Comparison of ENCODE assay signal across 14 mouse cellular contexts in genomic region chr4:124130946-124131345, GRCm38 (mm10).
A peak's percentile ranks its signal among the peaks of the same experiment; 100 is the strongest.
DNase-seq lines count a peak whose midpoint lies in the region; ATAC-seq and TF ChIP-seq lines count a peak whose summit lies in the region.
"Had no signal": no experiment of that assay in that cellular context is flagged by ENCODE, and none has a peak within 500 bp of the region (broad histone marks: within the 10 kb centered on the region; RNA-seq: fewer than 3 reads in every experiment).

No protein-coding gene starts in this region.

- dilution Hi-C loops in CH12.LX (cut with MboI; ENCODE audit: extremely low pct_ligation_motif_present, extremely low pct_unique_long_range_greater_than_20kb, low sequenced_read_pairs) = no loop called here

- intact Hi-C loops in left cerebral cortex, adult 2 months (cut with DNase I) = no loop called here

- H3K36me3 ChIP-seq in CH12.LX (replicated peaks in 1 of 2; ENCODE audit: control insufficient read depth in 1 of 2, insufficient read depth in 1 of 2, low read length in 1 of 2) = no peaks in the 10 kb centered on the region
- H3K36me3 ChIP-seq: liver, embryonic 15.5 days had no signal

- H3K79me2 ChIP-seq in CH12.LX (replicated peaks; ENCODE audit: control insufficient read depth, extremely low read depth, insufficient read depth, poor library complexity, severe bottlenecking) = no peaks in the 10 kb centered on the region

- no peak overlapping the region for H3K9ac ChIP-seq in CH12.LX (ENCODE audit: insufficient read depth, low read depth)
- H3K9ac ChIP-seq: liver, embryonic 15.5 days had no signal

- peaks cover 82% of the 10 kb centered on the region for H3K27me3 ChIP-seq in CH12.LX (replicated peaks)
- H3K27me3 ChIP-seq: liver, embryonic 15.5 days had no signal

- TF ChIP-seq POLR2A in CH12.LX (IDR thresholded peaks at IDR 0.05; ENCODE audit: low read depth, low read length) = no peak
- TF ChIP-seq POLR2A in bone marrow macrophage, adult 2 months (IDR thresholded peaks at IDR 0.05; ENCODE audit: borderline replicate concordance, low read depth, low read length) = no peak

- H3K9me3 ChIP-seq in CH12.LX (replicated peaks; ENCODE audit: low read length) = peaks cover 2% of the 10 kb centered on the region
- H3K9me3 ChIP-seq: liver, embryonic 15.5 days had no signal

- ATAC-seq in CD4-positive, CD25-positive, alpha-beta regulatory T cell, adult 4 months = no peak
- ATAC-seq: forebrain, embryonic 16.5 days had no signal

- no peak overlapping the region for H3K27ac ChIP-seq in left cerebral cortex, adult 2 months
- H3K27ac ChIP-seq in CH12.LX (ENCODE audit: insufficient read depth, low read depth) = no peak overlapping the region
- H3K27ac ChIP-seq in bone marrow macrophage, adult 2 months (ENCODE audit: insufficient read depth, low read depth, low read length) = no peak overlapping the region
- H3K27ac ChIP-seq: liver, embryonic 15.5 days had no signal

- H3K4me3 ChIP-seq in left cerebral cortex, adult 2 months = no peak overlapping the region
- H3K4me3 ChIP-seq in CH12.LX (replicated peaks in 1 of 3; ENCODE audit: low read depth in 2 of 3, low read length in 2 of 3, poor library complexity in 1 of 3) = no peak overlapping the region
- no peak overlapping the region for H3K4me3 ChIP-seq in bone marrow macrophage, adult 2 months (ENCODE audit: insufficient read depth, low read length)
- H3K4me3 ChIP-seq: liver, embryonic 15.5 days had no signal

- H3K4me2 ChIP-seq in CH12.LX (ENCODE audit: insufficient read depth, low read depth, poor library complexity, severe bottlenecking) = no peak overlapping the region
- H3K4me2 ChIP-seq: liver, embryonic 15.5 days had no signal

- TF ChIP-seq RAD21 in CH12.LX (IDR thresholded peaks at IDR 0.05; ENCODE audit: low read depth, low read length) = peak; percentile 14

- DNase-seq in CD4-positive, CD25-positive, alpha-beta regulatory T cell, adult 2 months (ENCODE audit: low read depth, low spot score) = peak; percentile 14
- no peak for DNase-seq in left cerebral cortex, adult 2 months (ENCODE audit: extremely low spot score in 1 of 2, low spot score in 2 of 2)
- no peak for DNase-seq in left cerebral cortex, adult 11 months (ENCODE audit: low spot score)
- DNase-seq in CH12.LX (ENCODE audit: extremely low read depth) = no peak
- DNase-seq in right cerebral cortex, postnatal 14 days = no peak
- DNase-seq in right cerebral cortex, postnatal 25 days = no peak
- DNase-seq: adrenal gland, postnatal 36 days; cerebellum, adult 18-20 months; heart, postnatal 10 days; right cerebral cortex, postnatal 4 days had no signal

- peaks cover 0 to 3% of the 10 kb centered on the region in 2 experiments; a peak in 1 of 4 replicates for H3K4me1 ChIP-seq in CH12.LX (ENCODE audit: control insufficient read depth in 1 of 2, insufficient read depth in 2 of 2)
- H3K4me1 ChIP-seq in bone marrow macrophage, adult 2 months (ENCODE audit: control insufficient read depth, insufficient read depth, low read length) = no peaks in the 10 kb centered on the region
- H3K4me1 ChIP-seq: liver, embryonic 15.5 days had no signal

- peak; percentile 45 for TF ChIP-seq CTCF in left cerebral cortex, adult 2 months (IDR thresholded peaks at IDR 0.05)
- TF ChIP-seq CTCF in CH12.LX (conservative IDR thresholded peaks at IDR 0.05 in 1 of 2, IDR thresholded peaks at IDR 0.05 in 1 of 2; ENCODE audit: low read depth in 2 of 2, low read length in 2 of 2) = peak; percentile 50 to 72
- TF ChIP-seq CTCF in bone marrow macrophage, adult 2 months (IDR thresholded peaks at IDR 0.05; ENCODE audit: low read depth, low read length) = peak; percentile 37; the same call in 1 of the 2 replicates

- in situ Hi-C loops in CH12.LX (cut with MboI; ENCODE audit: low pct_ligation_motif_present, low pct_unique_long_range_greater_than_20kb, low sequenced_read_pairs) = loop anchor here (25.0 kb wide), 1 partner anchor 169 kb away; no protein-coding TSS in a partner anchor

- no peak for TF ChIP-seq EP300 in CH12.LX (IDR thresholded peaks at IDR 0.05; ENCODE audit: low read length)

TF ChIP-seq in CH12.LX, 34 proteins besides CTCF, POLR2A, EP300 and RAD21:
- TF ChIP-seq SMC3 (IDR thresholded peaks at IDR 0.05; ENCODE audit: low read depth, low read length) (peak; percentile 34), CHD2 (IDR thresholded peaks at IDR 0.05; ENCODE audit: low read length) (no peak), HCFC1 (IDR thresholded peaks at IDR 0.05; ENCODE audit: low read depth, low read length) (no peak), IRF4 (IDR thresholded peaks at IDR 0.05; ENCODE audit: low read depth, low read length) (no peak), USF2 (conservative IDR thresholded peaks at IDR 0.05; ENCODE audit: low read depth, low read length) (no peak), KAT2A (IDR thresholded peaks at IDR 0.05; ENCODE audit: insufficient replicate concordance, low read length) (no peak), MYC (IDR thresholded peaks at IDR 0.05; ENCODE audit: low read depth, low read length) (no peak)
